Mouse (Mus musculus): ENCODE measurements around the gene Zbtb20. TPM values are rescaled to one million over a fixed set of nuclear protein-coding genes. Genes with fewer than 3 reads are reported as not detected.

Zbtb20 gene
- polyA plus RNA-seq, 1 experiment from 2014 or later, result 80.6 TPM

GRCm38 (mm10) chr16:43511531-43511930, 635.9 kb downstream of the Zbtb20 start:
- Histone ChIP-seq H3K9me3 (ENCODE audit: control insufficient read depth, low read length) (no peaks in the 10 kb centered on the region), H3K4me3 (replicated peaks; ENCODE audit: low read depth, low read length) (no peak overlapping the region), H3K27ac (replicated peaks; ENCODE audit: low read depth, low read length) (no peak overlapping the region), H3K27me3 (ENCODE audit: control insufficient read depth, insufficient read depth, low read length) (no peaks in the 10 kb centered on the region), H3K36me3 (ENCODE audit: control insufficient read depth, insufficient read depth, low read length) (no peaks in the 10 kb centered on the region), H3K4me1 (ENCODE audit: control insufficient read depth, insufficient read depth, low read length) (peaks cover 39% of the 10 kb centered on the region), H3K4me2 (ENCODE audit: low read length) (peak overlapping the region; percentile 42), H3K9ac (replicated peaks; ENCODE audit: low read length) (no peak overlapping the region)
- 67% methylated on average over 4 of the region's 4 CpGs for WGBS
- DNase-seq (peak; percentile 53), ATAC-seq (ENCODE audit: low FRiP score, low TSS enrichment) (no peak)

DNA sequence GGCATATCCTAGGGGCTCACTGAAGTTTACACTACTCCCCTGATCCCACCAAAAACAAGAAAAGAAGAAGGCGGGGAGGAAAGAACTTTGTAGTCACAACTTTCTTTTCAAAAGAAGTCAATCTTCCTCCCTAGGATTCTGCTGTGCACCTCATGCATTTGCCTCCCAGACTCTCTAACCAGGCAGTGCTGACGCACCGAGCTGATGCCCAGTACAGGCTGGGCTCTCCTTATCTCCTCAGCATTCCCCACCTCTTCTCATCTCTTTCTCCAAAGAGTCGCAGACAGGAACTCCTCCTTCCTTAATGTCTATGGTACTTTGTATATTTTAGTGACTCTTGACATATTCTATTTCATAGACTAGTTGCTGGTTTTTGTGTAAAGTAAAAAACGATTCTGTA, 638.3 kb downstream of the Zbtb20 start:
- H3K4me1 ChIP-seq (ENCODE audit: control insufficient read depth, insufficient read depth, low read length), result peaks cover 19% of the 10 kb centered on the region; the same call in 1 of the 2 replicates
- no peak for DNase-seq
- no peak for ATAC-seq (ENCODE audit: low FRiP score, low TSS enrichment)
- no peak overlapping the region for H3K27ac ChIP-seq (replicated peaks; ENCODE audit: low read depth, low read length)
- no peaks in the 10 kb centered on the region for H3K27me3 ChIP-seq (ENCODE audit: control insufficient read depth, insufficient read depth, low read length)
- H3K4me2 ChIP-seq (ENCODE audit: low read length), result no peak overlapping the region
- no peak overlapping the region for H3K9ac ChIP-seq (replicated peaks; ENCODE audit: low read length)
- no peaks in the 10 kb centered on the region for H3K36me3 ChIP-seq (ENCODE audit: control insufficient read depth, insufficient read depth, low read length)
- H3K4me3 ChIP-seq (replicated peaks; ENCODE audit: low read depth, low read length), result no peak overlapping the region
- WGBS, result 91% methylated on average over 5 of the region's 5 CpGs
- no peaks in the 10 kb centered on the region for H3K9me3 ChIP-seq (ENCODE audit: control insufficient read depth, low read length)

GRCm38 (mm10) chr16:43515538-43515937, 639.9 kb downstream of the Zbtb20 start:
- DNase-seq (no peak), ATAC-seq (ENCODE audit: low FRiP score, low TSS enrichment) (no peak)
- no peak overlapping the region for H3K4me2 ChIP-seq (ENCODE audit: low read length)
- WGBS, result 63% methylated on average over 4 of the region's 4 CpGs
- H3K4me3 ChIP-seq (replicated peaks; ENCODE audit: low read depth, low read length), result no peak overlapping the region
- H3K27me3 ChIP-seq (ENCODE audit: control insufficient read depth, insufficient read depth, low read length), result no peaks in the 10 kb centered on the region
- H3K9me3 ChIP-seq (ENCODE audit: control insufficient read depth, low read length), result no peaks in the 10 kb centered on the region
- H3K9ac ChIP-seq (replicated peaks; ENCODE audit: low read length), result no peak overlapping the region
- no peak overlapping the region for H3K27ac ChIP-seq (replicated peaks; ENCODE audit: low read depth, low read length)
- peaks cover 11% of the 10 kb centered on the region; the same call in 1 of the 2 replicates for H3K4me1 ChIP-seq (ENCODE audit: control insufficient read depth, insufficient read depth, low read length)
- no peaks in the 10 kb centered on the region for H3K36me3 ChIP-seq (ENCODE audit: control insufficient read depth, insufficient read depth, low read length)

DNA sequence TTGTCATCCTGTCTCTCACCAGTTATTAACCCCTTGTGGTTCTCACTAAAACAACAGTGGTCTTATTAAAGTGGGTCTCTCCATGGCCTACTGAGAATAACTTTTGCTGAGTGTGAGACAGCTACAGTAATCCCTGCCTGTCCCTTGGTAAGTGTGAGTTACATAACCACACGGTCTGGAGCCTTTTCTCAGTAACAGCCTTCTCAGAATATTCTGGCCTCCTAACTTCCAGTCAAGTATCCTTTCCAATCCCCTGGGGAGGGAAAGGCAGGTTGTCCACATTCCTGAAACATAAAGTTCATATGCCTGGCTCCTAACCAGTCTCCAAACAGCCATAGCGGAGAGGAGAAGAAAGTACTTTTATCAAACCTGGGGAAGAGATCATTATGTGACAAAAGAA, 644.6 kb downstream of the Zbtb20 start:
- Histone ChIP-seq H3K27ac (replicated peaks; ENCODE audit: low read depth, low read length) (no peak overlapping the region), H3K36me3 (ENCODE audit: control insufficient read depth, insufficient read depth, low read length) (no peaks in the 10 kb centered on the region), H3K4me2 (ENCODE audit: low read length) (no peak overlapping the region), H3K9ac (replicated peaks; ENCODE audit: low read length) (no peak overlapping the region), H3K4me3 (replicated peaks; ENCODE audit: low read depth, low read length) (no peak overlapping the region), H3K4me1 (ENCODE audit: control insufficient read depth, insufficient read depth, low read length) (peaks cover 5% of the 10 kb centered on the region; the same call in 1 of the 2 replicates), H3K27me3 (ENCODE audit: control insufficient read depth, insufficient read depth, low read length) (no peaks in the 10 kb centered on the region), H3K9me3 (ENCODE audit: control insufficient read depth, low read length) (no peaks in the 10 kb centered on the region)
- ATAC-seq (ENCODE audit: low FRiP score, low TSS enrichment), result no peak
- no peak for DNase-seq
- WGBS, result 90% methylated on average over 2 of the region's 2 CpGs

DNA sequence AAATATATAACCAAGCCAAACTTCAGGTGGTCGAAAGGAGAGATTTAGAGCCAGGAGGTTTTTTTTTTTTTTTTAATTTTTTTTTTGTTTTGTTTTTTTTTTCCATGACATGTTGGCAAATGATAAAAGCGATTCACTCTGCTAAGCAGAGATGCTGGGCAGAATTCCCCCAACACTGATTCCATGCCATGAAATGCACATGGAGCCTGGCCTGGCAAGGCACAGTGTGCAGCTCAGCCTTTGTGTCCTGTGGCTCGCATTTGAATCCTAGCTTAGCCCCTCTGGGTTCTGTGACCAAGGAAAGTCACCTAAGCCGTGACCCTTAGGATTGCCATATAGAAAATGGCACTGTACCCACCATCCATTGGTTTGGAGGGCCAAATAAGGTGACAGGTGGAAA, 646.8 kb downstream of the Zbtb20 start:
- Histone ChIP-seq H3K27ac (replicated peaks; ENCODE audit: low read depth, low read length) (no peak overlapping the region), H3K4me1 (ENCODE audit: control insufficient read depth, insufficient read depth, low read length) (0 out of 2 replicates have a peak, but pooled peaks cover 2% of the 10 kb centered on the region), H3K9me3 (ENCODE audit: control insufficient read depth, low read length) (no peaks in the 10 kb centered on the region), H3K4me2 (ENCODE audit: low read length) (no peak overlapping the region), H3K36me3 (ENCODE audit: control insufficient read depth, insufficient read depth, low read length) (no peaks in the 10 kb centered on the region), H3K27me3 (ENCODE audit: control insufficient read depth, insufficient read depth, low read length) (no peaks in the 10 kb centered on the region), H3K4me3 (replicated peaks; ENCODE audit: low read depth, low read length) (no peak overlapping the region), H3K9ac (replicated peaks; ENCODE audit: low read length) (no peak overlapping the region)
- ATAC-seq (ENCODE audit: low FRiP score, low TSS enrichment) (no peak), DNase-seq (peak; percentile 35)
- WGBS, result 85% methylated on average over 4 of the region's 4 CpGs

DNA sequence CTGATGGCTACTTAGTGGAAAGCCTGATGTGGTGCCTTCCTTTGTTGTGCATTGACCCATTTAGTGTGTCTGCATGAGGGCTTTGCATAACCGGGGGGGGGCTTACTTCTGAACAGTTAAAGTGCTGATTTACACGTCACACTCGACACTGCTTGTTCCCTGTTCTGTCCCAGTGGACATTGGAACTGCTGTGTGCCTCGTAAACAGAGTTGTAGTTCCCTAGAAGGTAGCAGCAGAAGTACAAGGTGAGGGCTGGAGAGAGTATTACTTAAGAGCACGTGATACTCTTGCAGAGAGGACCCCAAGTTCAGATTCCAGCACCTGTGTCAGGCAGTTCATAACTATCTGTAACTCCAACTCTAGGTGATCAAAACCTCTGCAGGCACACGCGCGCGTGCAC, 648.5 kb downstream of the Zbtb20 start:
- Histone ChIP-seq H3K4me3 (replicated peaks; ENCODE audit: low read depth, low read length) (no peak overlapping the region), H3K4me2 (ENCODE audit: low read length) (no peak overlapping the region), H3K27ac (replicated peaks; ENCODE audit: low read depth, low read length) (no peak overlapping the region), H3K36me3 (ENCODE audit: control insufficient read depth, insufficient read depth, low read length) (no peaks in the 10 kb centered on the region), H3K9ac (replicated peaks; ENCODE audit: low read length) (no peak overlapping the region), H3K27me3 (ENCODE audit: control insufficient read depth, insufficient read depth, low read length) (no peaks in the 10 kb centered on the region), H3K9me3 (ENCODE audit: control insufficient read depth, low read length) (no peaks in the 10 kb centered on the region), H3K4me1 (ENCODE audit: control insufficient read depth, insufficient read depth, low read length) (0 out of 2 replicates have a peak, but pooled peaks cover 2% of the 10 kb centered on the region)
- WGBS, result 72% methylated on average over 9 of the region's 9 CpGs
- DNase-seq (no peak), ATAC-seq (ENCODE audit: low FRiP score, low TSS enrichment) (no peak)

DNA sequence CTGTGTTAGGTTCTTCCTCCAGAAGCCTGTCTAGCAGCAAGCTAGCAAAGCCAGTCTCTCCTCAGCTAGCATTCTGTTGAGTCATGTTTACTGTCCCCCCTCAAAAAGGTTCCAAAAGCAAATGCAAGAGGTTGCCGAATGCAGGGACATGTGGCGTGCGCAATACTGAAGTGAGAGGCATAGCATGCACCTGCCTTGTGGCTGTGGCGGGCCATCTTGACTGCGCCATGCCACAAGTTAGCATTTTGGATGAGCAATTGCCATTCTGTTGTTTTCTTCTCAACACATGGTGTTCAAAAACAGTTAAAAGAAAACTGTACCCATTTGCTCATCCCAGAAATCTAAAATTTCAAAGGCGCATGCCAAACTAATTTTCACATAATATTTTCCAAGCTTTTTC, 649.9 kb downstream of the Zbtb20 start:
- Histone ChIP-seq H3K9ac (replicated peaks; ENCODE audit: low read length) (no peak overlapping the region), H3K27me3 (ENCODE audit: control insufficient read depth, insufficient read depth, low read length) (no peaks in the 10 kb centered on the region), H3K4me3 (replicated peaks; ENCODE audit: low read depth, low read length) (no peak overlapping the region), H3K27ac (replicated peaks; ENCODE audit: low read depth, low read length) (no peak overlapping the region), H3K9me3 (ENCODE audit: control insufficient read depth, low read length) (no peaks in the 10 kb centered on the region), H3K4me2 (ENCODE audit: low read length) (no peak overlapping the region), H3K36me3 (ENCODE audit: control insufficient read depth, insufficient read depth, low read length) (no peaks in the 10 kb centered on the region), H3K4me1 (ENCODE audit: control insufficient read depth, insufficient read depth, low read length) (0 out of 2 replicates have a peak, but pooled peaks cover 2% of the 10 kb centered on the region)
- DNase-seq (no peak), ATAC-seq (ENCODE audit: low FRiP score, low TSS enrichment) (no peak)
- 96% methylated on average over 6 of the region's 6 CpGs for WGBS

GRCm38 (mm10) chr16:43528300-43528699, 652.6 kb downstream of the Zbtb20 start:
- WGBS, result 81% methylated on average over 1 of the region's 1 CpGs
- Histone ChIP-seq H3K9me3 (ENCODE audit: control insufficient read depth, low read length) (no peaks in the 10 kb centered on the region), H3K4me3 (replicated peaks; ENCODE audit: low read depth, low read length) (no peak overlapping the region), H3K9ac (replicated peaks; ENCODE audit: low read length) (no peak overlapping the region), H3K36me3 (ENCODE audit: control insufficient read depth, insufficient read depth, low read length) (no peaks in the 10 kb centered on the region), H3K27me3 (ENCODE audit: control insufficient read depth, insufficient read depth, low read length) (no peaks in the 10 kb centered on the region), H3K4me1 (ENCODE audit: control insufficient read depth, insufficient read depth, low read length) (0 out of 2 replicates have a peak, but pooled peaks cover 2% of the 10 kb centered on the region), H3K4me2 (ENCODE audit: low read length) (no peak overlapping the region), H3K27ac (replicated peaks; ENCODE audit: low read depth, low read length) (no peak overlapping the region)
- no peak for DNase-seq
- no peak for ATAC-seq (ENCODE audit: low FRiP score, low TSS enrichment)

DNA sequence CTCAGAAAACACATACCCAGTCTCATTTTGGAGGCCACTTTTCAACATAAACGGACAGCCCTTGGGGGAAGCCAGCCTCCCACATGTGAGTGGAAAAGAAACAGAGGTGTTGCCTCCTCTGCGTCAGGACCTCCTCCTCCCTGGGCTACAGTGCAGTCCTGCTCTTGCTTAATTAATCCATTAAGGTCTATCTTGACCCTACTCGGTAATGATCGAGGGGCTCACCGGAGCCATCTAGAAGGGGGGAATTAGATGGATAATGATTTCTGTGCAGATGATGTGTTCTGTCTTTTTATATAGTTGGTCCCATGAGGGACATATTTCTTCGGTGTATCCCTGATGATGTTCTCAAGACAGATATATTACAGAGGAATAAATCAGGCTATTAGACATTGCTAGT, 655.6 kb downstream of the Zbtb20 start:
- Histone ChIP-seq H3K9me3 (ENCODE audit: control insufficient read depth, low read length) (no peaks in the 10 kb centered on the region), H3K27ac (replicated peaks; ENCODE audit: low read depth, low read length) (no peak overlapping the region), H3K27me3 (ENCODE audit: control insufficient read depth, insufficient read depth, low read length) (no peaks in the 10 kb centered on the region), H3K4me1 (ENCODE audit: control insufficient read depth, insufficient read depth, low read length) (0 out of 2 replicates have a peak, but pooled peaks cover under 1% of the 10 kb centered on the region), H3K9ac (replicated peaks; ENCODE audit: low read length) (no peak overlapping the region), H3K4me2 (ENCODE audit: low read length) (no peak overlapping the region), H3K36me3 (ENCODE audit: control insufficient read depth, insufficient read depth, low read length) (no peaks in the 10 kb centered on the region), H3K4me3 (replicated peaks; ENCODE audit: low read depth, low read length) (no peak overlapping the region)
- DNase-seq, result no peak
- 80% methylated on average over 6 of the region's 6 CpGs for WGBS
- no peak for ATAC-seq (ENCODE audit: low FRiP score, low TSS enrichment)

Data from midbrain, embryonic 14.5 days (tissue).